Mouse (Mus musculus): ENCODE measurements at regions not wholly inside any gene's neighbourhood (a gene's known extent, or its start where the extent isn't known, plus 50 kb on each side); places are given as distances from the start of the nearest gene placed in this dataset.

DNA sequence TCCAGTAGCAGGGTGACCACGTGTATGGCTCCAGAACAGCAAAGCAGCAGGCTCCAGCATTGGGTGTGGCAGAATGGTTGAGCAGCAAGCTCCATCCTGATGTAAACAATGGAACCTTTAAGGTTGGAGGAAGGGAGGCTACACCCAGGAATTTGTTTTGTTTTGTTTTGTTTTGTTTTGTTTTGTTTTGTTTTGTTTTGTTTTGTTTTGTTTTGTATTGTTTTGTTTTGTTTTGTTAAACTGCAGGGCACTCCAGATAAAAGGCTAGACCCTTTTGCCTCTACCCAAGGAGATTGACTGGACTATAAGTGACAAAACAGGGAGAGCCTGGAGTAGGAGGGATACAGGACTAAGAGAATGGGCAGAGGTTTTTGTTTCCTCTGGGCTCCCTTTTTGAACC lies 647.5 kb downstream of the Kcnj3 start:
- H3K4me3 ChIP-seq (replicated peaks; ENCODE audit: low read depth, low read length), result no peak overlapping the region
- no peaks in the 10 kb centered on the region for H3K27me3 ChIP-seq (ENCODE audit: control insufficient read depth, insufficient read depth, low read length)
- H3K4me2 ChIP-seq (ENCODE audit: low read length), result no peak overlapping the region
- DNase-seq, result no peak
- no peak for ATAC-seq (ENCODE audit: low FRiP score, low TSS enrichment)
- H3K9me3 ChIP-seq (ENCODE audit: control insufficient read depth, low read length), result no peaks in the 10 kb centered on the region
- WGBS, result 55% methylated on average over 1 of the region's 1 CpGs
- H3K4me1 ChIP-seq (ENCODE audit: control insufficient read depth, insufficient read depth, low read length), result no peaks in the 10 kb centered on the region
- H3K27ac ChIP-seq (replicated peaks; ENCODE audit: low read depth, low read length), result no peak overlapping the region
- H3K36me3 ChIP-seq (ENCODE audit: control insufficient read depth, insufficient read depth, low read length), result no peaks in the 10 kb centered on the region
- H3K9ac ChIP-seq (replicated peaks; ENCODE audit: low read length), result no peak overlapping the region

- H3K9ac ChIP-seq (replicated peaks; ENCODE audit: low read length), result no peak overlapping the region
- no peak overlapping the region for H3K27ac ChIP-seq (replicated peaks; ENCODE audit: low read depth, low read length)
- H3K9me3 ChIP-seq (ENCODE audit: control insufficient read depth, low read length), result no peaks in the 10 kb centered on the region
- 49% methylated on average over 3 of the region's 3 CpGs for WGBS
- H3K27me3 ChIP-seq (ENCODE audit: control insufficient read depth, insufficient read depth, low read length), result peaks cover 12% of the 10 kb centered on the region; the same call in 1 of the 2 replicates
- DNase-seq (peak; percentile 87), ATAC-seq (ENCODE audit: low FRiP score, low TSS enrichment) (no peak)
- H3K36me3 ChIP-seq (ENCODE audit: control insufficient read depth, insufficient read depth, low read length), result no peaks in the 10 kb centered on the region
- no peak overlapping the region for H3K4me3 ChIP-seq (replicated peaks; ENCODE audit: low read depth, low read length)
- H3K4me2 ChIP-seq (ENCODE audit: low read length), result no peak overlapping the region
- no peaks in the 10 kb centered on the region for H3K4me1 ChIP-seq (ENCODE audit: control insufficient read depth, insufficient read depth, low read length)
These were observed 673.8 kb downstream of the Kcnj3 start for GRCm38 (mm10) chr2:56109531-56109930.

GRCm38 (mm10) chr2:56109975-56110374 lies 674.2 kb downstream of the Kcnj3 start:
- WGBS, result 83% methylated on average over 6 of the region's 6 CpGs
- Histone ChIP-seq H3K4me2 (ENCODE audit: low read length) (no peak overlapping the region), H3K36me3 (ENCODE audit: control insufficient read depth, insufficient read depth, low read length) (no peaks in the 10 kb centered on the region), H3K27ac (replicated peaks; ENCODE audit: low read depth, low read length) (no peak overlapping the region), H3K9ac (replicated peaks; ENCODE audit: low read length) (no peak overlapping the region), H3K4me1 (ENCODE audit: control insufficient read depth, insufficient read depth, low read length) (no peaks in the 10 kb centered on the region), H3K4me3 (replicated peaks; ENCODE audit: low read depth, low read length) (no peak overlapping the region), H3K27me3 (ENCODE audit: control insufficient read depth, insufficient read depth, low read length) (peaks cover 12% of the 10 kb centered on the region; the same call in 1 of the 2 replicates), H3K9me3 (ENCODE audit: control insufficient read depth, low read length) (no peaks in the 10 kb centered on the region)
- ATAC-seq (ENCODE audit: low FRiP score, low TSS enrichment) (no peak), DNase-seq (no peak)

DNA sequence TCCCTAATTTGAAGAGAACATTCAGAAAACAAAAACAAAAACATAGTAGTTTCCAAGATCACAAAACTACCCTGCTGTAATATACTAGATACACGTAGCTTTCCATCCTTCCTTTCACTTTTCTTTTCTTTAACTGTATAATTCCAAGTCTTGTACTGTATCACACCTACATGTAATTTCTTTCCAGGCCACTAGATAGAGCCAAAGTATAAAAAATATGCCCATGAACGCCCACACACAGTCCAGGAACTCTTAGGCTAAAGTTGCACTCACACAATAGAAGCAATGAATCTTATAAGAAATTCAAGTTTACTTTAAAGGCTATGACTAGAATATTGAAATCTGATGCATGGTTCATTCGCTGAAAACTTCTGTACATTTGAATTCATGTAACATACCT lies 678.7 kb downstream of the Kcnj3 start:
- Histone ChIP-seq H3K4me1 (ENCODE audit: control insufficient read depth, insufficient read depth, low read length) (no peaks in the 10 kb centered on the region), H3K9me3 (ENCODE audit: control insufficient read depth, low read length) (no peaks in the 10 kb centered on the region), H3K36me3 (ENCODE audit: control insufficient read depth, insufficient read depth, low read length) (no peaks in the 10 kb centered on the region), H3K4me2 (ENCODE audit: low read length) (no peak overlapping the region), H3K9ac (replicated peaks; ENCODE audit: low read length) (no peak overlapping the region), H3K4me3 (replicated peaks; ENCODE audit: low read depth, low read length) (no peak overlapping the region), H3K27ac (replicated peaks; ENCODE audit: low read depth, low read length) (no peak overlapping the region), H3K27me3 (ENCODE audit: control insufficient read depth, insufficient read depth, low read length) (peaks cover 12% of the 10 kb centered on the region; the same call in 1 of the 2 replicates)
- 25% methylated on average over 3 of the region's 3 CpGs for WGBS
- DNase-seq, result peak; percentile 85
- ATAC-seq (ENCODE audit: low FRiP score, low TSS enrichment), result peak; percentile 76; the same call in 1 of the 2 replicates

DNA sequence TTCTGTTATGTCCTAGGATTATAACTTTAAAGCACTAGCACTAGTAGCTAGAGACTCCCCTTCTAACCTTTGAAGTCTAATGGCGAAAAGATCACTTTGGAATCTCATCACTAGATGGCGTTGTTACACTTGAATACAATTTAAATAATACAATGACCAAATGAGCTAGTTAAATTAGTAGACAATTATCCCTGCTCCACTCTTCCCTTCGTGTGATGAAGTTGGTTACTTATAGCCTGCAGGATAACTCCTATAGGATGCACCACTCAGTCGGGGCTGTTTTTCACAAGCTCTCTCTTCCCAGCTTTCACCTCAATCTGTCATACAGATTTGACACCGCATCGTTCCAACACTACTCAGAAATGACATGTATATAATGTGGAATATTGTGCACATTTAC lies 683.6 kb downstream of the Kcnj3 start:
- ATAC-seq (ENCODE audit: low FRiP score, low TSS enrichment), result peak; percentile 40; the same call in 1 of the 2 replicates
- Histone ChIP-seq H3K27ac (replicated peaks; ENCODE audit: low read depth, low read length) (no peak overlapping the region), H3K36me3 (ENCODE audit: control insufficient read depth, insufficient read depth, low read length) (no peaks in the 10 kb centered on the region), H3K4me1 (ENCODE audit: control insufficient read depth, insufficient read depth, low read length) (0 out of 2 replicates have a peak, but pooled peaks cover 3% of the 10 kb centered on the region), H3K9me3 (ENCODE audit: control insufficient read depth, low read length) (no peaks in the 10 kb centered on the region), H3K9ac (replicated peaks; ENCODE audit: low read length) (no peak overlapping the region), H3K4me3 (replicated peaks; ENCODE audit: low read depth, low read length) (no peak overlapping the region), H3K27me3 (ENCODE audit: control insufficient read depth, insufficient read depth, low read length) (peaks cover 6% of the 10 kb centered on the region; the same call in 1 of the 2 replicates), H3K4me2 (ENCODE audit: low read length) (peak overlapping the region; percentile 21)
- 13% methylated on average over 6 of the region's 6 CpGs for WGBS
- peak; percentile 90 for DNase-seq

DNA sequence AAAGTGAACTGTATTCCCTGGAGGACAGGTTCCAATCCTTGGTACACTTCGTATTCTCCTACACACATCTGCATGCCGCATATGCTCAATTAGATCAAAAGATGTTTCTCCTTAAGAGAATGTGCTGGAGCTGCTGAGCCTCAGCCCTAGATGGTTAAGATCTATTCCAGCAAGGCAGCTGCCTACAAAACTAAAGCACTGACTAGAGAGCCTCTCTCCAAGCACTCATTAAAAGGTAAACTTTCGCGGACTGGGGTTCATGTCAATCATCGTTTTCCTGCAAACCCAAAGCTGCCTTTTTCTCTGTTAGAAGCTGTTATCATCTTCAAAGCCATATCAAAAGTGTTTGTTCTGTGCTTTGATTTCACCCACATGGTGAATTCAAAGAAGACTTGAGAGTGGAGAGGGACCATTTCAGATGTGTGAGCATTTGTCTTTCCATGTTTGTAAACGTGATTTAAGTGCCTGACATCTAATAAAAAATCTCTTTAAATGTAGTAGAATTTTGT lies 711.4 kb downstream of the Kcnj3 start:
- no peak overlapping the region for H3K4me2 ChIP-seq (ENCODE audit: low read length)
- 51% methylated on average over 6 of the region's 6 CpGs for WGBS
- no peak; the same call in 1 of the 2 replicates for ATAC-seq (ENCODE audit: low FRiP score, low TSS enrichment)

DNA sequence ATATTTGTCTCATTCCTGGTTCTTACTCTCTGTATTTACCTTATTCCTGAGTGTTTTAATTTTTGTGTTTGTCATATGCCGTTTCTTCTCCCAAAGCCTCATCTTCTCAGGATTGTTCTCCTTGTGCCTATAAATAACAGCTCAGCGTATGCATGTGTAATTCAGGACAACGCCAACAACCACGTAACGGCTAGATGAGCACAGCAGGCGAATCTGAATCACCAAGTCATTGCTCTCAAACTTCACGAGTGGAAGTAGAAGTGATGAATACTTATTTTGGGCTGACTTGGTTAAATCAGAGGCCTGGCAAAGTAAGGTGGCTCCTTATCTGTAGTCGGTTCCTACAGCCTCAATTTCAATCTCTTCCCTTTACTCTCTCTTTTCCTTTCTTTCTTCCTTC lies 760.7 kb downstream of the Kcnj3 start:
- WGBS, result 77% methylated on average over 8 of the region's 8 CpGs
- H3K36me3 ChIP-seq (ENCODE audit: control insufficient read depth, insufficient read depth, low read length), result no peaks in the 10 kb centered on the region
- H3K4me3 ChIP-seq (replicated peaks; ENCODE audit: low read depth, low read length), result no peak overlapping the region
- H3K27ac ChIP-seq (replicated peaks; ENCODE audit: low read depth, low read length), result no peak overlapping the region
- H3K4me2 ChIP-seq (ENCODE audit: low read length), result no peak overlapping the region
- no peaks in the 10 kb centered on the region for H3K27me3 ChIP-seq (ENCODE audit: control insufficient read depth, insufficient read depth, low read length)
- no peak overlapping the region for H3K9ac ChIP-seq (replicated peaks; ENCODE audit: low read length)
- DNase-seq (no peak), ATAC-seq (ENCODE audit: low FRiP score, low TSS enrichment) (no peak)
- H3K9me3 ChIP-seq (ENCODE audit: control insufficient read depth, low read length), result no peaks in the 10 kb centered on the region
- no peaks in the 10 kb centered on the region for H3K4me1 ChIP-seq (ENCODE audit: control insufficient read depth, insufficient read depth, low read length)

More for the DNA sequence above, 711.4 kb downstream of the Kcnj3 start:
- no peaks in the 10 kb centered on the region for H3K9me3 ChIP-seq (ENCODE audit: control insufficient read depth, low read length)
- no peaks in the 10 kb centered on the region for H3K27me3 ChIP-seq (ENCODE audit: control insufficient read depth, insufficient read depth, low read length)
- H3K9ac ChIP-seq (replicated peaks; ENCODE audit: low read length), result no peak overlapping the region
- no peaks in the 10 kb centered on the region for H3K36me3 ChIP-seq (ENCODE audit: control insufficient read depth, insufficient read depth, low read length)
- H3K4me1 ChIP-seq (ENCODE audit: control insufficient read depth, insufficient read depth, low read length), result no peaks in the 10 kb centered on the region
- no peak overlapping the region for H3K27ac ChIP-seq (replicated peaks; ENCODE audit: low read depth, low read length)
- DNase-seq, result peak; percentile 52
- no peak overlapping the region for H3K4me3 ChIP-seq (replicated peaks; ENCODE audit: low read depth, low read length)

- Histone ChIP-seq H3K4me2 (ENCODE audit: low read length) (no peak overlapping the region), H3K9ac (replicated peaks; ENCODE audit: low read length) (no peak overlapping the region), H3K27me3 (ENCODE audit: control insufficient read depth, insufficient read depth, low read length) (no peaks in the 10 kb centered on the region), H3K9me3 (ENCODE audit: control insufficient read depth, low read length) (no peaks in the 10 kb centered on the region), H3K36me3 (ENCODE audit: control insufficient read depth, insufficient read depth, low read length) (no peaks in the 10 kb centered on the region), H3K4me1 (ENCODE audit: control insufficient read depth, insufficient read depth, low read length) (no peaks in the 10 kb centered on the region), H3K4me3 (replicated peaks; ENCODE audit: low read depth, low read length) (no peak overlapping the region), H3K27ac (replicated peaks; ENCODE audit: low read depth, low read length) (no peak overlapping the region)
- DNase-seq, result peak; percentile 18
- WGBS, result 71% methylated on average over 7 of the region's 7 CpGs
- ATAC-seq (ENCODE audit: low FRiP score, low TSS enrichment), result no peak
These were observed 791.7 kb downstream of the Kcnj3 start for GRCm38 (mm10) chr2:56227476-56227875.

GRCm38 (mm10) chr2:56233042-56233441 lies 797.3 kb downstream of the Kcnj3 start:
- no peaks in the 10 kb centered on the region for H3K9me3 ChIP-seq (ENCODE audit: control insufficient read depth, low read length)
- no peak overlapping the region for H3K27ac ChIP-seq (replicated peaks; ENCODE audit: low read depth, low read length)
- 86% methylated on average over 1 of the region's 1 CpGs for WGBS
- no peak for DNase-seq
- H3K4me1 ChIP-seq (ENCODE audit: control insufficient read depth, insufficient read depth, low read length), result no peaks in the 10 kb centered on the region
- H3K36me3 ChIP-seq (ENCODE audit: control insufficient read depth, insufficient read depth, low read length), result no peaks in the 10 kb centered on the region
- ATAC-seq (ENCODE audit: low FRiP score, low TSS enrichment), result no peak
- H3K9ac ChIP-seq (replicated peaks; ENCODE audit: low read length), result no peak overlapping the region
- H3K27me3 ChIP-seq (ENCODE audit: control insufficient read depth, insufficient read depth, low read length), result no peaks in the 10 kb centered on the region
- H3K4me3 ChIP-seq (replicated peaks; ENCODE audit: low read depth, low read length), result no peak overlapping the region
- no peak overlapping the region for H3K4me2 ChIP-seq (ENCODE audit: low read length)
